Mouse (Mus musculus) R1 (cell line): ENCODE measurements at regions not wholly inside any gene's neighbourhood (a gene's known extent, or its start where the extent isn't known, plus 50 kb on each side); places are given as distances from the start of the nearest gene placed in this dataset.
A peak's percentile ranks its signal among the peaks of the same experiment; 100 is the strongest.

Experiments
- DNase-seq: peaks from one replicate; pipeline ENCODE4 v3.0.0-alpha.2; 2018; ENCODE audit warnings: low read depth, low spot score

GRCm38 (mm10) chr5:43422815-43423687 lies 92.3 kb upstream of the C1qtnf7 start:
- DNase-seq: peak; percentile 87

GRCm38 (mm10) chr5:43424551-43425257 lies 90.6 kb upstream of the C1qtnf7 start:
- peak; percentile 91 for DNase-seq

- no peak for DNase-seq
Observed at GRCm38 (mm10) chr5:43433337-43433736, 82.0 kb upstream of the C1qtnf7 start.

DNA sequence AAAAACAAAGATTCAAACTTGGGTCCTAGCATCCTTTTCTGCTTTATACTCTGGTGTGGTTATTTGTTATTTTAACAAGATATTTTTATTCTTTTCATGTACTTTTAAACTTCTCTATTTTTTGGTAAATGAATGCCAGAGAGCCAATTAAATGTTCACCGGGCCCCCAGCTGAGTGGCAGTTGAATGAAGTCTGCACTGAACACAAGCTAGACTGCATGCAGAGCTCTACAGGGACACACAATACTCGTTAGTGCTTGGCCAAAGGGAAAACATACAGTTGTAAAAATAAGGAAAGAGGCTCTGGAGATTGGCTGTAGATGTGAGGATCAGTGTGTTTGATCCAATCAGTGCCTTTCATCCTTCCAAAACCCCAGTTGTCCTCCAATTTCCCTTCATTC lies 76.1 kb upstream of the C1qtnf7 start:
- DNase-seq: no peak

DNA sequence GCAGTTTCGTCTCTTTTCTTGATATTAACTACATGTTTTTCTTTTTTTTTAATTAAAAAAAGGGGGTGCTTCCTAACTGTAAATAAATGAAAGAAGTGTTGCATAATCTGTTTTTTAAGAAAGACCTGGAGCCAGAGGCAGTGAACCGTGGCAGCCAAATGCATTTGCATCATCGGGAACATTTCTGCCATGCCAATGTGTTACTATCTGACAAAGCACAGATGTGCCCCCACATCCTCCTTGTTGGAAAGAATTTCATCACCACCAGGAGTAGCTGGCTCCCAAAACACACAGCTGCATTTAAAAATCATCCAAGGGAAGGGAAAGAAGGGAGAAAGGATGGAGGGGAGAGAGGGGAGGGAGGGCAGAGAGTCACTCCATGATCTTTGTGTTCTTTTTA lies 74.0 kb upstream of the C1qtnf7 start:
- no peak for DNase-seq

GRCm38 (mm10) chr5:43444582-43445214 lies 70.6 kb upstream of the C1qtnf7 start:
- no peak for DNase-seq

- no peak for DNase-seq
Observed at GRCm38 (mm10) chr5:43445620-43446019, 69.7 kb upstream of the C1qtnf7 start.

DNA sequence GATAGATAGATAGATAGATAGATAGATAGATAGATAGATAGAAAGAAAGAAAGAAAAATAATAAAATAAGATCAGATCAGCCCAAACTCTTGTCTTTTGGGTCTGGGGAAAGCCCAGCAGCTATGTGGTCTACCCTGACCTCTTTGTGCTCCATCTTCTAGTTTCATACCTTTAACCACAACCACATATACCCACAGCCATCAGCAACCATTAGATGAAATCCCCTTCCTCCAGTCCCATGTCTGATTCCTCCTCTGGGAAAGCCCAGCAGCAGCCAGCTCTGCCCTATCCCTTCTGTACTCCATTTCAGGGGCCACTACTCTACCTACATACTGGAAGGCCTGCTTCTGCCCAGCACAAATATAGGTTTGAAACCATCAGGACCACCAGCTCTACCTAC lies 69.0 kb upstream of the C1qtnf7 start:
- no peak for DNase-seq

- DNase-seq: no peak
Observed at GRCm38 (mm10) chr5:43456018-43456417, 59.3 kb upstream of the C1qtnf7 start.

GRCm38 (mm10) chr5:43457725-43458124 lies 57.6 kb upstream of the C1qtnf7 start:
- DNase-seq: no peak

- no peak for DNase-seq
Observed at GRCm38 (mm10) chr5:43461987-43462715, 53.2 kb upstream of the C1qtnf7 start.
